8 mouse cellular contexts compared by ENCODE assay signal in genomic region chr10:82629111-82629585, GRCm38 (mm10). TPM values are rescaled to one million over a fixed set of nuclear protein-coding genes. Genes with fewer than 3 reads are reported as not detected.
DNase-seq lines count a peak whose midpoint lies in the region; ATAC-seq and TF ChIP-seq lines count a peak whose summit lies in the region.

No protein-coding gene starts in this region.

- H3K9ac ChIP-seq in forebrain, embryonic 16.5 days (replicated peaks; ENCODE audit: low read depth, low read length): peak overlapping the region; percentile 84
- peak overlapping the region; percentile 76 for H3K9ac ChIP-seq in limb, embryonic 14.5 days (ENCODE audit: low read depth, low read length, severe bottlenecking)
- peak overlapping the region; percentile 88 for H3K9ac ChIP-seq in midbrain, postnatal 0 days (replicated peaks; ENCODE audit: low read length, poor library complexity, severe bottlenecking)

- H3K4me3 ChIP-seq in forebrain, embryonic 16.5 days (replicated peaks; ENCODE audit: low read length): peak overlapping the region; percentile 87
- peak overlapping the region; percentile 70 for H3K4me3 ChIP-seq in limb, embryonic 14.5 days (replicated peaks; ENCODE audit: low read length)
- peak overlapping the region; percentile 81 for H3K4me3 ChIP-seq in midbrain, postnatal 0 days (ENCODE audit: low read depth, low read length)

- H3K27ac ChIP-seq in forebrain, embryonic 16.5 days (ENCODE audit: low read length): peak overlapping the region; percentile 78
- peak overlapping the region; percentile 91 for H3K27ac ChIP-seq in limb, embryonic 14.5 days (replicated peaks; ENCODE audit: low read depth, low read length)
- H3K27ac ChIP-seq in midbrain, postnatal 0 days (ENCODE audit: low read depth, low read length): peak overlapping the region; percentile 90

- peaks cover 19% of the 10 kb centered on the region for H3K4me1 ChIP-seq in forebrain, embryonic 16.5 days (replicated peaks; ENCODE audit: control insufficient read depth, insufficient read depth, low read length)
- H3K4me1 ChIP-seq in limb, embryonic 14.5 days (ENCODE audit: control insufficient read depth, insufficient read depth, low read length): peaks cover 13% of the 10 kb centered on the region
- peaks cover 12% of the 10 kb centered on the region; the same call in 1 of the 2 replicates for H3K4me1 ChIP-seq in midbrain, postnatal 0 days (ENCODE audit: insufficient read depth, low read length)

- no peak for TF ChIP-seq CTCF in midbrain, postnatal 0 days (IDR thresholded peaks at IDR 0.05)

- ATAC-seq in activated CD4-positive, CD25-positive, alpha-beta regulatory T cell, adult 4 months: peak; percentile 3
- ATAC-seq in forebrain, embryonic 16.5 days: peak; percentile 51
- ATAC-seq in limb, embryonic 14.5 days (ENCODE audit: low FRiP score, low read depth): peak; percentile 53
- ATAC-seq in midbrain, postnatal 0 days (ENCODE audit: low FRiP score): peak; percentile 48

- no peaks in the 10 kb centered on the region for H3K9me3 ChIP-seq in forebrain, embryonic 16.5 days (ENCODE audit: control insufficient read depth, low read length)
- H3K9me3 ChIP-seq in limb, embryonic 14.5 days (ENCODE audit: control insufficient read depth, low read length): no peaks in the 10 kb centered on the region
- H3K9me3 ChIP-seq in midbrain, postnatal 0 days (ENCODE audit: low read length): no peaks in the 10 kb centered on the region

- 5% methylated on average over 11 of the region's 11 CpGs for WGBS in forebrain, embryonic 16.5 days
- 4% methylated on average over 11 of the region's 11 CpGs for WGBS in limb, embryonic 14.5 days
- 5% methylated on average over 11 of the region's 11 CpGs for WGBS in midbrain, postnatal 0 days

- no peaks in the 10 kb centered on the region for H3K27me3 ChIP-seq in forebrain, embryonic 16.5 days (replicated peaks; ENCODE audit: control insufficient read depth, insufficient read depth, low read length)
- H3K27me3 ChIP-seq in limb, embryonic 14.5 days (ENCODE audit: control insufficient read depth, insufficient read depth, low read length): no peaks in the 10 kb centered on the region
- no peaks in the 10 kb centered on the region for H3K27me3 ChIP-seq in midbrain, postnatal 0 days (ENCODE audit: insufficient read depth, low read length)

- H3K36me3 ChIP-seq in forebrain, embryonic 16.5 days (ENCODE audit: control insufficient read depth, insufficient read depth): no peaks in the 10 kb centered on the region
- H3K36me3 ChIP-seq in limb, embryonic 14.5 days (ENCODE audit: control insufficient read depth, insufficient read depth, low read length): peaks cover 14% of the 10 kb centered on the region
- no peaks in the 10 kb centered on the region for H3K36me3 ChIP-seq in midbrain, postnatal 0 days (ENCODE audit: insufficient read depth, low read length)

- DNase-seq in layer of hippocampus, adult 9-11 months: peak; percentile 28
- DNase-seq in layer of hippocampus, adult 11-12 months (ENCODE audit: low spot score): no peak
- DNase-seq in limb, embryonic 14.5 days (ENCODE audit: low spot score): peak; percentile 19
- no peak for DNase-seq in midbrain, postnatal 0 days (ENCODE audit: low spot score)
- DNase-seq in urinary bladder, adult 18-20 months (ENCODE audit: low spot score in 2 of 2): no peak
- no peak for DNase-seq in adrenal gland, postnatal 4 days (ENCODE audit: low spot score in 2 of 2)

- no peak for TF ChIP-seq POLR2A in limb, embryonic 14.5 days (IDR thresholded peaks at IDR 0.05; ENCODE audit: borderline replicate concordance, extremely low read depth, insufficient read depth, insufficient read length)

- H3K4me2 ChIP-seq in forebrain, embryonic 16.5 days (ENCODE audit: low read length): peak overlapping the region; percentile 64
- peak overlapping the region; percentile 96 for H3K4me2 ChIP-seq in limb, embryonic 14.5 days (replicated peaks; ENCODE audit: low read depth, low read length, severe bottlenecking)
- H3K4me2 ChIP-seq in midbrain, postnatal 0 days (ENCODE audit: low read depth, low read length, poor library complexity, severe bottlenecking): peak overlapping the region; percentile 84

RNA-seq across cellular contexts. Expression of gene Tdg, which starts 0.5 kb away (rescaled TPM):
- polyA plus RNA-seq in activated CD4-positive, CD25-positive, alpha-beta regulatory T cell, adult 4 months (2017; shearing (Covaris generic)): 10 to 100 TPM; 23.3 to 24.5 TPM
- polyA plus RNA-seq in forebrain, embryonic 16.5 days (2015; fragmentation: Nextera tagmentation; extraction: Ambion mirVana): 219 and 244 TPM in 2 replicates
- polyA plus RNA-seq in limb, embryonic 14.5 days (2012; rRNA removed): 67.4 and 77.3 TPM in 2 replicates
- 116 and 138 TPM in 2 replicates for polyA plus RNA-seq in limb, embryonic 14.5 days (2014; fragmentation: Nextera tagmentation; extraction: Ambion mirVana)
- 60.9 and 74.4 TPM in 2 replicates for total RNA-seq in midbrain, postnatal 0 days (2014; rRNA removed)
- polyA plus RNA-seq in midbrain, postnatal 0 days (2015; fragmentation: Nextera tagmentation; extraction: Ambion mirVana): 119 and 121 TPM in 2 replicates
- total RNA-seq in adrenal gland, postnatal 4 days (2021): 10 to 100 TPM; 53.0 to 63.8 TPM

RNA-seq across cellular contexts. Expression of gene 1190007I07Rik, which starts 6.1 kb away (rescaled TPM):
- 10 to 100 TPM; 26.8 to 32.9 TPM for polyA plus RNA-seq in activated CD4-positive, CD25-positive, alpha-beta regulatory T cell, adult 4 months (2017; shearing (Covaris generic))
- 30.5 and 35.9 TPM in 2 replicates for polyA plus RNA-seq in forebrain, embryonic 16.5 days (2015; fragmentation: Nextera tagmentation; extraction: Ambion mirVana)
- 46.4 and 46.7 TPM in 2 replicates for polyA plus RNA-seq in limb, embryonic 14.5 days (2012; rRNA removed)
- polyA plus RNA-seq in limb, embryonic 14.5 days (2014; fragmentation: Nextera tagmentation; extraction: Ambion mirVana): 33.8 and 40.5 TPM in 2 replicates
- total RNA-seq in midbrain, postnatal 0 days (2014; rRNA removed): 21.5 and 27.1 TPM in 2 replicates
- 34.3 and 37.9 TPM in 2 replicates for polyA plus RNA-seq in midbrain, postnatal 0 days (2015; fragmentation: Nextera tagmentation; extraction: Ambion mirVana)
- 10 to 100 TPM; 33.5 to 35.8 TPM for total RNA-seq in adrenal gland, postnatal 4 days (2021)

Comparison
In these comparisons a context has a peak if more than half of its experiments do, and no peak if none do; other contexts are left out.
1. DNase-seq: peak in layer of hippocampus, adult 9-11 months (single experiment) and limb, embryonic 14.5 days (single experiment); none in layer of hippocampus, adult 11-12 months (single experiment), midbrain, postnatal 0 days (single experiment), urinary bladder, adult 18-20 months (0 of 2) and adrenal gland, postnatal 4 days (0 of 2).
2. ATAC-seq: peak in every context shown above with its lines; median percentile 53 in limb, embryonic 14.5 days; 51 in forebrain, embryonic 16.5 days; 48 in midbrain, postnatal 0 days; 3 in activated CD4-positive, CD25-positive, alpha-beta regulatory T cell, adult 4 months.
3. Peak in every context shown above with its lines, with median percentiles within 50 percentile points of each other: H3K27ac ChIP-seq, H3K4me2 ChIP-seq, H3K4me3 ChIP-seq and H3K9ac ChIP-seq.